Mouse (Mus musculus): ENCODE measurements around the gene Lmln.
A peak's percentile ranks its signal among the peaks of the same experiment; 100 is the strongest.

DNA sequence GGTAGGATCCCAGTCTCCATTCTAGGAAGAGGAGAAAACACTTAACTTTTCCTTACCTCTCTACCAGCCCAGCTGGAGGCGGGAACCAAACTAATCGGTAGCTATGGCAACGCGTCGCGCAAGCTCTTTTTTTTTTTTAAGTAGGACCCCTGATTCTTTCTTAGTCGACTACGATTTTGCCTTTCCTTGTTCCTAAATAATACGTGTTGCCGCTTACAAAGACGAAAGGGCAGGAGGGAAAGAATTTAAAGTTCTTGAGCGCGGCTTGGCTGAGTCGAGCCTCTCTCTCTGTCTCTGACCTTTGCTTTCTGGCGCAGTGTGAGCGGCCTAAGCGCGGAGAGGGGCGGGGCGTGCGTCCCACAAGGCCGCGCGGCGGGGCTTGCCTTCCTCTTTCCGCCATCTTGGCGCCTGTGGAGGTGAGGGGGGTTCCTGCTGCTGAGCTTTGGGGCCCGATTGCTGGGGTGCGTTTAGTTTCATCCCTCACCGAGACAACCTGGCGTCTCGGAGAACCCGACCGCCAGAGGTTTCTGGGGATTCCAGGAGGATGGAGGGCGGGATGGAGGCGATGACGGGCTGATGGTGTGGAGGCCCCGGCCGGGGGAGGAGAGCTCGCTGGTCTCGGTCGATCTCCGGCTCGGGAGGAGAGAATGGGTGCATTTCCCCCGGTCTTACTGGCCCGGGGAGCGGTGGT lies 6.1 kb upstream of the Lmln start, which contains the start of the genes Iqcg and Rpl35a:
- TF ChIP-seq CTCF (IDR thresholded peaks at IDR 0.05; ENCODE audit: control insufficient read depth, insufficient read depth, low read length) (no peak), POLR2A (IDR thresholded peaks at IDR 0.05; ENCODE audit: borderline replicate concordance, control insufficient read depth, low read depth, low read length) (peak; percentile 89)

All from bone marrow, adult 2 months (tissue).